In the genomic region with DNA sequence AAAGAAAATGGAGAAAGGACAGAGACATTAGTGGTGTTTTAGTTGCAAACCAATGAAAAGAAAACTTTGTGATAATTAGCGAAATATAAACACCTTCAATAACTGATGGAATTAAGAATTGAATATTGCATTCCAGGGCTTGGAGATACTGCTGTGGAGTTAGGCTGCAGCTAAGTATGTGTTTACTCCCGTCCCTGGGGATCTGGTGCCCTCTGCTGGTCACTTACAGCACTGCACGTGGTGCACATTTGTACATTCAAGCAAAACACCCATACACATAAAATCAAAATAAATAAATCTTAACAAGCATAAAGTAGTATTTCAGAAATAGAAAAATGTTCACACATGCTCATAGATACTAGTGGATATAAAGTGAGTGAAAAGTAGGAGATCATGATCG, we compare ENCODE assay signal across 8 mouse cellular contexts.
DNase-seq lines count a peak whose midpoint lies in the region; ATAC-seq and TF ChIP-seq lines count a peak whose summit lies in the region.

No protein-coding gene starts in this region.

- H3K27ac ChIP-seq in heart, embryonic 12.5 days (ENCODE audit: poor library complexity, severe bottlenecking): no peak overlapping the region
- no peak overlapping the region for H3K27ac ChIP-seq in limb, embryonic 12.5 days

- H3K4me2 ChIP-seq in heart, embryonic 12.5 days: no peak overlapping the region
- no peak overlapping the region for H3K4me2 ChIP-seq in limb, embryonic 12.5 days
- H3K4me2 ChIP-seq in myocyte (ENCODE audit: low read depth): no peak overlapping the region

- no peak for TF ChIP-seq POLR2A in myocyte (IDR thresholded peaks at IDR 0.05; ENCODE audit: insufficient read length, low read depth)

- no peaks in the 10 kb centered on the region for H3K4me1 ChIP-seq in heart, embryonic 12.5 days (replicated peaks)
- H3K4me1 ChIP-seq in limb, embryonic 12.5 days (replicated peaks): no peaks in the 10 kb centered on the region

- no peak overlapping the region for H3K9ac ChIP-seq in heart, embryonic 12.5 days
- H3K9ac ChIP-seq in limb, embryonic 12.5 days (replicated peaks): no peak overlapping the region

- H3K79me2 ChIP-seq in myocyte (ENCODE audit: control insufficient read depth, insufficient read depth): no peaks in the 10 kb centered on the region

- H3K36me3 ChIP-seq in heart, embryonic 12.5 days: no peaks in the 10 kb centered on the region
- H3K36me3 ChIP-seq in limb, embryonic 12.5 days: no peaks in the 10 kb centered on the region
- no peaks in the 10 kb centered on the region for H3K36me3 ChIP-seq in myocyte (ENCODE audit: control insufficient read depth, insufficient read depth)

- H3ac ChIP-seq in myocyte (ENCODE audit: control insufficient read depth, insufficient read length): no peak overlapping the region

- H3K4me3 ChIP-seq in heart, embryonic 12.5 days: no peak overlapping the region
- no peak overlapping the region for H3K4me3 ChIP-seq in limb, embryonic 12.5 days (replicated peaks)
- no peak overlapping the region for H3K4me3 ChIP-seq in myocyte

- WGBS in heart, embryonic 12.5 days: 17% methylated on average over 4 of the region's 4 CpGs
- 17% methylated on average over 4 of the region's 4 CpGs for WGBS in limb, embryonic 12.5 days

- no peaks in the 10 kb centered on the region for H3K27me3 ChIP-seq in heart, embryonic 12.5 days (replicated peaks)
- no peaks in the 10 kb centered on the region; the same call in 1 of the 2 replicates for H3K27me3 ChIP-seq in limb, embryonic 12.5 days
- no peaks in the 10 kb centered on the region for H3K27me3 ChIP-seq in myocyte (ENCODE audit: control insufficient read depth, insufficient read depth, insufficient read length)

- peak; percentile 64 for DNase-seq in heart, adult 8-10 months (ENCODE audit: low spot score)
- peak; percentile 71 for DNase-seq in cerebellum, adult 8-10 months
- DNase-seq in frontal cortex, postnatal 10 days (ENCODE audit: low spot score in 2 of 2): peak; percentile 36 to 77
- peak; percentile 76 for DNase-seq in kidney, adult 9 months
- peak; percentile 45 to 66 for DNase-seq in spleen, postnatal 36 days (ENCODE audit: low spot score in 2 of 2)

- H3K9me3 ChIP-seq in heart, embryonic 12.5 days (replicated peaks): no peaks in the 10 kb centered on the region
- no peaks in the 10 kb centered on the region for H3K9me3 ChIP-seq in limb, embryonic 12.5 days

- no peak for ATAC-seq in heart, embryonic 12.5 days (ENCODE audit: insufficient number of reproducible peaks, low FRiP score)
- ATAC-seq in limb, embryonic 12.5 days (ENCODE audit: insufficient number of reproducible peaks, insufficient read depth, low FRiP score, low TSS enrichment, low read depth): peak; percentile 78; the same call in 1 of the 2 replicates

TF ChIP-seq in myocyte, 11 proteins besides CTCF, POLR2A, EP300 and RAD21:
- TF ChIP-seq REST (IDR thresholded peaks at IDR 0.05; ENCODE audit: insufficient read depth, insufficient read length) (no peak), MAX (IDR thresholded peaks at IDR 0.05; ENCODE audit: low read depth) (peak; percentile 83), USF1 (IDR thresholded peaks at IDR 0.05; ENCODE audit: low read depth) (peak; percentile 36)
TF ChIP-seq in myocyte: peak in this region for 2.
